Mouse (Mus musculus): ENCODE results near the gene Pklr. TPM values are rescaled to one million over a fixed set of nuclear protein-coding genes. Genes with fewer than 3 reads are reported as not detected.

Gene Pklr
- polyA plus RNA-seq, 1 experiment = 14.3 TPM

- WGBS = 64% methylated on average over 3 of the region's 3 CpGs
- Histone ChIP-seq H3K27ac (ENCODE audit: control insufficient read depth, insufficient read depth, low read depth, low read length, poor library complexity) (no peak overlapping the region), H3K4me1 (ENCODE audit: control insufficient read depth, insufficient read depth, low read length) (peaks cover 1% of the 10 kb centered on the region; the same call in 1 of the 2 replicates), H3K4me3 (replicated peaks; ENCODE audit: control insufficient read depth, low read depth, low read length) (no peak overlapping the region)
- no peak for TF ChIP-seq CTCF (IDR thresholded peaks at IDR 0.05; ENCODE audit: control insufficient read depth, insufficient read depth, low read length)
- no peak for TF ChIP-seq POLR2A (IDR thresholded peaks at IDR 0.05; ENCODE audit: borderline replicate concordance, control insufficient read depth, low read depth, low read length)
Measured at GRCm38 (mm10) chr3:89107545-89107944, 28.4 kb upstream of the Pklr start.

- TF ChIP-seq POLR2A (IDR thresholded peaks at IDR 0.05; ENCODE audit: borderline replicate concordance, control insufficient read depth, low read depth, low read length) (no peak), CTCF (IDR thresholded peaks at IDR 0.05; ENCODE audit: control insufficient read depth, insufficient read depth, low read length) (no peak)
- Histone ChIP-seq H3K4me3 (replicated peaks; ENCODE audit: control insufficient read depth, low read depth, low read length) (no peak overlapping the region), H3K27ac (ENCODE audit: control insufficient read depth, insufficient read depth, low read depth, low read length, poor library complexity) (no peak overlapping the region), H3K4me1 (ENCODE audit: control insufficient read depth, insufficient read depth, low read length) (peaks cover 1% of the 10 kb centered on the region; the same call in 1 of the 2 replicates)
- 75% methylated on average over 1 of the region's 1 CpGs for WGBS
Measured at GRCm38 (mm10) chr3:89108146-89108545, 27.8 kb upstream of the Pklr start.

- 87% methylated on average over 4 of the region's 4 CpGs for WGBS
- no peak for TF ChIP-seq POLR2A (IDR thresholded peaks at IDR 0.05; ENCODE audit: borderline replicate concordance, control insufficient read depth, low read depth, low read length)
- no peak for TF ChIP-seq CTCF (IDR thresholded peaks at IDR 0.05; ENCODE audit: control insufficient read depth, insufficient read depth, low read length)
- Histone ChIP-seq H3K4me3 (replicated peaks; ENCODE audit: control insufficient read depth, low read depth, low read length) (no peak overlapping the region), H3K27ac (ENCODE audit: control insufficient read depth, insufficient read depth, low read depth, low read length, poor library complexity) (no peak overlapping the region), H3K4me1 (ENCODE audit: control insufficient read depth, insufficient read depth, low read length) (peaks cover 1% of the 10 kb centered on the region; the same call in 1 of the 2 replicates)
Measured at GRCm38 (mm10) chr3:89113058-89113457, 22.9 kb upstream of the Pklr start.

GRCm38 (mm10) chr3:89115522-89115921, 20.4 kb upstream of the Pklr start:
- TF ChIP-seq POLR2A (IDR thresholded peaks at IDR 0.05; ENCODE audit: borderline replicate concordance, control insufficient read depth, low read depth, low read length) (no peak), CTCF (IDR thresholded peaks at IDR 0.05; ENCODE audit: control insufficient read depth, insufficient read depth, low read length) (peak; percentile 23; the same call in 1 of the 2 replicates)
- Histone ChIP-seq H3K27ac (ENCODE audit: control insufficient read depth, insufficient read depth, low read depth, low read length, poor library complexity) (no peak overlapping the region), H3K4me1 (ENCODE audit: control insufficient read depth, insufficient read depth, low read length) (no peaks in the 10 kb centered on the region), H3K4me3 (replicated peaks; ENCODE audit: control insufficient read depth, low read depth, low read length) (no peak overlapping the region)
- 6% methylated on average over 2 of the region's 2 CpGs for WGBS

- H3K27ac ChIP-seq (ENCODE audit: control insufficient read depth, insufficient read depth, low read depth, low read length, poor library complexity) = no peak overlapping the region
- TF ChIP-seq POLR2A (IDR thresholded peaks at IDR 0.05; ENCODE audit: borderline replicate concordance, control insufficient read depth, low read depth, low read length) (no peak), CTCF (IDR thresholded peaks at IDR 0.05; ENCODE audit: control insufficient read depth, insufficient read depth, low read length) (no peak)
- no peaks in the 10 kb centered on the region for H3K4me1 ChIP-seq (ENCODE audit: control insufficient read depth, insufficient read depth, low read length)
- no peak overlapping the region for H3K4me3 ChIP-seq (replicated peaks; ENCODE audit: control insufficient read depth, low read depth, low read length)
- 55% methylated on average over 2 of the region's 2 CpGs for WGBS
Measured at GRCm38 (mm10) chr3:89123313-89123712, 12.6 kb upstream of the Pklr start.

- Histone ChIP-seq H3K4me3 (replicated peaks; ENCODE audit: control insufficient read depth, low read depth, low read length) (no peak overlapping the region), H3K27ac (ENCODE audit: control insufficient read depth, insufficient read depth, low read depth, low read length, poor library complexity) (no peak overlapping the region), H3K4me1 (ENCODE audit: control insufficient read depth, insufficient read depth, low read length) (no peaks in the 10 kb centered on the region)
- WGBS = 48% methylated on average over 3 of the region's 3 CpGs
- TF ChIP-seq CTCF (IDR thresholded peaks at IDR 0.05; ENCODE audit: control insufficient read depth, insufficient read depth, low read length) (no peak), POLR2A (IDR thresholded peaks at IDR 0.05; ENCODE audit: borderline replicate concordance, control insufficient read depth, low read depth, low read length) (no peak)
Measured at GRCm38 (mm10) chr3:89124241-89124640, 11.7 kb upstream of the Pklr start.

GRCm38 (mm10) chr3:89125981-89126380, 10.0 kb upstream of the Pklr start:
- 87% methylated on average over 3 of the region's 3 CpGs for WGBS
- TF ChIP-seq CTCF (IDR thresholded peaks at IDR 0.05; ENCODE audit: control insufficient read depth, insufficient read depth, low read length) (no peak), POLR2A (IDR thresholded peaks at IDR 0.05; ENCODE audit: borderline replicate concordance, control insufficient read depth, low read depth, low read length) (no peak)
- H3K27ac ChIP-seq (ENCODE audit: control insufficient read depth, insufficient read depth, low read depth, low read length, poor library complexity) = no peak overlapping the region
- H3K4me1 ChIP-seq (ENCODE audit: control insufficient read depth, insufficient read depth, low read length) = no peaks in the 10 kb centered on the region
- H3K4me3 ChIP-seq (replicated peaks; ENCODE audit: control insufficient read depth, low read depth, low read length) = no peak overlapping the region

- H3K27ac ChIP-seq (ENCODE audit: control insufficient read depth, insufficient read depth, low read depth, low read length, poor library complexity) = no peak overlapping the region
- 79% methylated on average over 3 of the region's 3 CpGs for WGBS
Measured at GRCm38 (mm10) chr3:89129908-89130307, 6.0 kb upstream of the Pklr start.

GRCm38 (mm10) chr3:89131816-89132215, 4.1 kb upstream of the Pklr start:
- no peak overlapping the region for H3K4me3 ChIP-seq (replicated peaks; ENCODE audit: control insufficient read depth, low read depth, low read length)
- no peaks in the 10 kb centered on the region for H3K4me1 ChIP-seq (ENCODE audit: control insufficient read depth, insufficient read depth, low read length)
- TF ChIP-seq POLR2A (IDR thresholded peaks at IDR 0.05; ENCODE audit: borderline replicate concordance, control insufficient read depth, low read depth, low read length) = no peak
- no peak for TF ChIP-seq CTCF (IDR thresholded peaks at IDR 0.05; ENCODE audit: control insufficient read depth, insufficient read depth, low read length)
- 49% methylated on average over 4 of the region's 4 CpGs for WGBS
- no peak overlapping the region for H3K27ac ChIP-seq (ENCODE audit: control insufficient read depth, insufficient read depth, low read depth, low read length, poor library complexity)

More at GRCm38 (mm10) chr3:89129908-89130307, 6.0 kb upstream of the Pklr start:
- Histone ChIP-seq H3K4me1 (ENCODE audit: control insufficient read depth, insufficient read depth, low read length) (no peaks in the 10 kb centered on the region), H3K4me3 (replicated peaks; ENCODE audit: control insufficient read depth, low read depth, low read length) (no peak overlapping the region)
- TF ChIP-seq POLR2A (IDR thresholded peaks at IDR 0.05; ENCODE audit: borderline replicate concordance, control insufficient read depth, low read depth, low read length) (no peak), CTCF (IDR thresholded peaks at IDR 0.05; ENCODE audit: control insufficient read depth, insufficient read depth, low read length) (no peak)

All from bone marrow, adult 2 months (tissue).